Mouse (Mus musculus): ENCODE data around the gene Sspn. TPM values are rescaled to one million over a fixed set of nuclear protein-coding genes. Genes with fewer than 3 reads are reported as not detected.

Sspn gene
- total RNA-seq, 2 experiments from 2014 or later: 3.9 to 4.1 TPM

- intact Hi-C loops (cut with DNase I): no loop called here
- no peak for DNase-seq (ENCODE audit: low spot score in 2 of 2)
Observed at GRCm38 (mm10) chr6:145923594-145923993, 7.8 kb upstream of the Sspn start.

- DNase-seq (ENCODE audit: low spot score in 2 of 2): peak; percentile 67 to 68
- intact Hi-C loops (cut with DNase I): loop anchor here (2.0 kb wide), 1 partner anchor 67 kb away; no protein-coding TSS in a partner anchor
Observed at GRCm38 (mm10) chr6:145934001-145934696, 2.7 kb downstream of the Sspn start.

- no peak for DNase-seq (ENCODE audit: low spot score in 2 of 2)
- intact Hi-C loops (cut with DNase I): loop anchor here (2.0 kb wide), 1 partner anchor 68 kb away; no protein-coding TSS in a partner anchor
Observed at GRCm38 (mm10) chr6:145934697-145935240, 3.3 kb downstream of the Sspn start.

GRCm38 (mm10) chr6:145935912-145936311 lies 4.5 kb downstream of the Sspn start:
- intact Hi-C loops (cut with DNase I): loop anchor here (2.0 kb wide), 1 partner anchor 69 kb away; no protein-coding TSS in a partner anchor
- no peak for DNase-seq (ENCODE audit: low spot score in 2 of 2)

GRCm38 (mm10) chr6:145936511-145936910 lies 5.1 kb downstream of the Sspn start:
- DNase-seq (ENCODE audit: low spot score in 2 of 2): no peak
- intact Hi-C loops (cut with DNase I): no loop called here

GRCm38 (mm10) chr6:145940852-145941251 lies 9.4 kb downstream of the Sspn start:
- no peak for DNase-seq (ENCODE audit: low spot score in 2 of 2)
- intact Hi-C loops (cut with DNase I): no loop called here

- intact Hi-C loops (cut with DNase I): no loop called here
- DNase-seq (ENCODE audit: low spot score in 2 of 2): no peak
Observed at GRCm38 (mm10) chr6:145942263-145942966, 11.0 kb downstream of the Sspn start.

- DNase-seq (ENCODE audit: low spot score in 2 of 2): no peak
- intact Hi-C loops (cut with DNase I): no loop called here
Observed at GRCm38 (mm10) chr6:145943414-145943813, 12.0 kb downstream of the Sspn start.

GRCm38 (mm10) chr6:145945700-145946344 lies 14.4 kb downstream of the Sspn start:
- DNase-seq (ENCODE audit: low spot score in 2 of 2): peak in 1 of 2 experiments; percentile 11
- intact Hi-C loops (cut with DNase I): no loop called here

GRCm38 (mm10) chr6:145949049-145949448 lies 17.6 kb downstream of the Sspn start:
- DNase-seq (ENCODE audit: low spot score in 2 of 2): no peak
- intact Hi-C loops (cut with DNase I): no loop called here

GRCm38 (mm10) chr6:145950626-145951025 lies 19.2 kb downstream of the Sspn start:
- intact Hi-C loops (cut with DNase I): no loop called here
- DNase-seq (ENCODE audit: low spot score in 2 of 2): no peak

GRCm38 (mm10) chr6:145952594-145952993 lies 21.2 kb downstream of the Sspn start:
- no peak for DNase-seq (ENCODE audit: low spot score in 2 of 2)
- intact Hi-C loops (cut with DNase I): no loop called here

- intact Hi-C loops (cut with DNase I): no loop called here
- DNase-seq (ENCODE audit: low spot score in 2 of 2): no peak
Observed at GRCm38 (mm10) chr6:145953121-145953896, 21.9 kb downstream of the Sspn start.

- DNase-seq (ENCODE audit: low spot score in 2 of 2): no peak
- intact Hi-C loops (cut with DNase I): no loop called here
Observed at GRCm38 (mm10) chr6:145957427-145957965, 26.1 kb downstream of the Sspn start.

- intact Hi-C loops (cut with DNase I): no loop called here
- DNase-seq (ENCODE audit: low spot score in 2 of 2): no peak
Observed at GRCm38 (mm10) chr6:145958070-145958469, 26.6 kb downstream of the Sspn start.

GRCm38 (mm10) chr6:145961047-145961446 lies 29.6 kb downstream of the Sspn start:
- intact Hi-C loops (cut with DNase I): no loop called here
- no peak for DNase-seq (ENCODE audit: low spot score in 2 of 2)

GRCm38 (mm10) chr6:145963966-145964365 lies 32.5 kb downstream of the Sspn start:
- intact Hi-C loops (cut with DNase I): no loop called here
- DNase-seq (ENCODE audit: low spot score in 2 of 2): peak in 1 of 2 experiments; percentile 39

- DNase-seq (ENCODE audit: low spot score in 2 of 2): no peak
- intact Hi-C loops (cut with DNase I): no loop called here
Observed at GRCm38 (mm10) chr6:145967693-145968092, 36.3 kb downstream of the Sspn start.

GRCm38 (mm10) chr6:145968301-145968818 lies 36.9 kb downstream of the Sspn start:
- DNase-seq (ENCODE audit: low spot score in 2 of 2): peak in 1 of 2 experiments; percentile 28
- intact Hi-C loops (cut with DNase I): no loop called here

Measured in left cerebral cortex, postnatal 25 days (tissue).